Mouse (Mus musculus): ENCODE results near the gene Brpf3. TPM values are rescaled to one million over a fixed set of nuclear protein-coding genes. Genes with fewer than 3 reads are reported as not detected.

Gene Brpf3
- polyA plus RNA-seq, 1 experiment from 2014 or later: 8.2 TPM

GRCm38 (mm10) chr17:28869412-28870110 lies 68.7 kb downstream of the Brpf3 start:
- no peaks in the 10 kb centered on the region for H3K36me3 ChIP-seq (ENCODE audit: control insufficient read depth, insufficient read depth, low read length)
- H3K4me2 ChIP-seq (ENCODE audit: low read length): no peak overlapping the region
- DNase-seq (peak; percentile 90), ATAC-seq (ENCODE audit: low FRiP score, low TSS enrichment) (peak; percentile 92)
- H3K9ac ChIP-seq (replicated peaks; ENCODE audit: low read length): no peak overlapping the region
- H3K4me1 ChIP-seq (ENCODE audit: control insufficient read depth, insufficient read depth, low read length): peaks cover 18% of the 10 kb centered on the region; the same call in 1 of the 2 replicates
- H3K27ac ChIP-seq (replicated peaks; ENCODE audit: low read depth, low read length): peak overlapping the region; percentile 91
- H3K9me3 ChIP-seq (ENCODE audit: control insufficient read depth, low read length): no peaks in the 10 kb centered on the region
- 46% methylated on average over 9 of the region's 9 CpGs for WGBS
- no peaks in the 10 kb centered on the region for H3K27me3 ChIP-seq (ENCODE audit: control insufficient read depth, insufficient read depth, low read length)
- H3K4me3 ChIP-seq (replicated peaks; ENCODE audit: low read depth, low read length): no peak overlapping the region

DNA sequence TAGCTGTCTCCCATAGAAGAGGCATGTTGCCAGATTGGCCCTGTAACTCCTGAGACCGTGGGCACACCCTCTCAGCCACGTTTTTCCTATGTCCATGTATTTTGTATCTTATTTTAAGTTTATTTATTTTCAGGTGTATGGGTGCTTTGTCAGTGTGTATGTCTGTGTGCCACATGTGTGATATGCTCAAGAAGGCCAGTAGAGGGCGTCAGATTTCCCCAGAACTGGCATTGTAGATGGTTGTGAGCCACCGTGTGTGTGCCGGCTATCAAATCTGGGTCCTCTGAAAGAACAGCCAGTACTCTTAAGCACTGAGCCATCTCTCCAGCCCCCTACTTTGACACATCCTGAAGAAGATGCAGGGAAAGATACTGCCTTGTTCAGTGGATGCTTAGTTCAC lies 69.5 kb downstream of the Brpf3 start:
- no peak for ATAC-seq (ENCODE audit: low FRiP score, low TSS enrichment)
- Histone ChIP-seq H3K36me3 (ENCODE audit: control insufficient read depth, insufficient read depth, low read length) (no peaks in the 10 kb centered on the region), H3K27ac (replicated peaks; ENCODE audit: low read depth, low read length) (peak overlapping the region; percentile 91), H3K9me3 (ENCODE audit: control insufficient read depth, low read length) (no peaks in the 10 kb centered on the region), H3K9ac (replicated peaks; ENCODE audit: low read length) (no peak overlapping the region), H3K4me3 (replicated peaks; ENCODE audit: low read depth, low read length) (no peak overlapping the region), H3K4me2 (ENCODE audit: low read length) (no peak overlapping the region), H3K27me3 (ENCODE audit: control insufficient read depth, insufficient read depth, low read length) (no peaks in the 10 kb centered on the region), H3K4me1 (ENCODE audit: control insufficient read depth, insufficient read depth, low read length) (peaks cover 18% of the 10 kb centered on the region; the same call in 1 of the 2 replicates)
- 71% methylated on average over 5 of the region's 5 CpGs for WGBS
- DNase-seq: no peak

GRCm38 (mm10) chr17:28871831-28872230 lies 70.9 kb downstream of the Brpf3 start:
- no peak for ATAC-seq (ENCODE audit: low FRiP score, low TSS enrichment)

DNA sequence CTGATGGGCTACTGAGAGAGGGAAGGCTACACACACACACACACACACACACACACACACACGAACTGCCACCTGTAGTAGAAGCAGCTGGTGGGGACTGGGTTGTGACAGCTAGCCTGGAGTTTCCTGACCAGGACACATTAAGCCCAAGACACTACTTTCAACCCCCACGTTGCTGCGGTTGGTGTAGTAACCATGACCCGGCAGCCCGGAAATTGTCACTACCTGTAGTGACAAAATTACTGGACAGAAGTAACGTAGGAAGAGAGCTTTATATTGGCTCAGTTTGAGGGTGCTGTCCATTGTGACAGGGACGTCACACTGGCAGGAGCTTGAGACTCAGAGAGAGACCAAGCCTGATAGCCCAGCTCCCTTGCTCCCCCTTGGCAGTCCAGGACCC lies 71.4 kb downstream of the Brpf3 start:
- 89% methylated on average over 7 of the region's 7 CpGs for WGBS
- no peaks in the 10 kb centered on the region for H3K36me3 ChIP-seq (ENCODE audit: control insufficient read depth, insufficient read depth, low read length)
- peaks cover 18% of the 10 kb centered on the region; the same call in 1 of the 2 replicates for H3K4me1 ChIP-seq (ENCODE audit: control insufficient read depth, insufficient read depth, low read length)
- no peak overlapping the region for H3K4me3 ChIP-seq (replicated peaks; ENCODE audit: low read depth, low read length)
- no peaks in the 10 kb centered on the region for H3K27me3 ChIP-seq (ENCODE audit: control insufficient read depth, insufficient read depth, low read length)
- H3K27ac ChIP-seq (replicated peaks; ENCODE audit: low read depth, low read length): no peak overlapping the region
- H3K9ac ChIP-seq (replicated peaks; ENCODE audit: low read length): no peak overlapping the region
- H3K4me2 ChIP-seq (ENCODE audit: low read length): no peak overlapping the region
- ATAC-seq (ENCODE audit: low FRiP score, low TSS enrichment) (no peak), DNase-seq (no peak)
- no peaks in the 10 kb centered on the region for H3K9me3 ChIP-seq (ENCODE audit: control insufficient read depth, low read length)

More at GRCm38 (mm10) chr17:28871831-28872230, 70.9 kb downstream of the Brpf3 start:
- Histone ChIP-seq H3K4me3 (replicated peaks; ENCODE audit: low read depth, low read length) (no peak overlapping the region), H3K4me1 (ENCODE audit: control insufficient read depth, insufficient read depth, low read length) (peaks cover 18% of the 10 kb centered on the region; the same call in 1 of the 2 replicates), H3K4me2 (ENCODE audit: low read length) (no peak overlapping the region), H3K36me3 (ENCODE audit: control insufficient read depth, insufficient read depth, low read length) (no peaks in the 10 kb centered on the region), H3K9me3 (ENCODE audit: control insufficient read depth, low read length) (no peaks in the 10 kb centered on the region), H3K9ac (replicated peaks; ENCODE audit: low read length) (no peak overlapping the region), H3K27me3 (ENCODE audit: control insufficient read depth, insufficient read depth, low read length) (no peaks in the 10 kb centered on the region), H3K27ac (replicated peaks; ENCODE audit: low read depth, low read length) (no peak overlapping the region)
- WGBS: 80% methylated on average over 11 of the region's 11 CpGs
- DNase-seq: no peak

DNA sequence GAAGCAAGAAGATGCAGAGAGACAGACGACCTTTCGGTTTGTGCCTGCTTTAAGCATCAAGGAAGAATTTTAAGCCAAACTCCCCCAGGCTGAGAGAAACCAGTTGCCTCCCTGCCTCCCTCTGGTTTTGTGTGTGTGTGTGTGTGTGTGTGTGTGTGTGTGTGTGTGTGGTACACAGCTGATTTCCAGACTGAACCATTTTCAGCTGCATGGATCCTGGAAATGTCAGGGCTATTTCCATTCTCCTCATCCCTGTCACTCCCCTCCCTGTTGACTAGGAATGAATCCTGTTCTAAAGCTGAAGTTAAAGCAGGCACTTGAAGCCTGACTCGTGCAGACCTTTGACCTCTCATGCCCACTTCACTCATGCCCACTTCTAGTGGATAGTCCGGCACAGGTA lies 73.3 kb downstream of the Brpf3 start:
- Histone ChIP-seq H3K9ac (replicated peaks; ENCODE audit: low read length) (no peak overlapping the region), H3K4me2 (ENCODE audit: low read length) (no peak overlapping the region), H3K27ac (replicated peaks; ENCODE audit: low read depth, low read length) (no peak overlapping the region), H3K4me3 (replicated peaks; ENCODE audit: low read depth, low read length) (no peak overlapping the region), H3K4me1 (ENCODE audit: control insufficient read depth, insufficient read depth, low read length) (peaks cover 10% of the 10 kb centered on the region; the same call in 1 of the 2 replicates), H3K36me3 (ENCODE audit: control insufficient read depth, insufficient read depth, low read length) (no peaks in the 10 kb centered on the region), H3K27me3 (ENCODE audit: control insufficient read depth, insufficient read depth, low read length) (no peaks in the 10 kb centered on the region), H3K9me3 (ENCODE audit: control insufficient read depth, low read length) (no peaks in the 10 kb centered on the region)
- WGBS: 88% methylated on average over 4 of the region's 4 CpGs
- no peak for DNase-seq
- ATAC-seq (ENCODE audit: low FRiP score, low TSS enrichment): no peak

GRCm38 (mm10) chr17:28874825-28875224 lies 73.9 kb downstream of the Brpf3 start:
- 77% methylated on average over 7 of the region's 7 CpGs for WGBS

DNA sequence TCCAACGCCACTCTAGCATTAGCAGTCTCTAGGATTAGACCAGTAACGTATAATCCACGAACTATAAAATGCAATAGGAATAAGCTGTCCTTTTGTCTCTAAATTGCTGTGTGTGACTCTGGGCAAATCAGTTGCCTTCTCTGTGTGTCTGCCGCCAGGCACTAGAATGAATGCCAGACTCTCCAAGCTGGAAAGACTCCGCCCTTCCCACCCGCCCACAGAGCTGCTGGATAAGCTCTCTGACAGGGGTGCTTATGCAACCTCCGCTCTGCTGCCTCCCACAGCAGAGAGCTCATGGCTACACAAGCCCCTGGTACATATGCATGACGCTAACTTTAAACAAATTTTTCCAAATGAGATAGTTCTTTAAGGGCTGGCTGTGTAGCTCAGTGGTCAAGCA lies 74.4 kb downstream of the Brpf3 start:
- Histone ChIP-seq H3K4me1 (ENCODE audit: control insufficient read depth, insufficient read depth, low read length) (0 out of 2 replicates have a peak, but pooled peaks cover under 1% of the 10 kb centered on the region), H3K9ac (replicated peaks; ENCODE audit: low read length) (no peak overlapping the region), H3K4me2 (ENCODE audit: low read length) (no peak overlapping the region), H3K27me3 (ENCODE audit: control insufficient read depth, insufficient read depth, low read length) (no peaks in the 10 kb centered on the region), H3K36me3 (ENCODE audit: control insufficient read depth, insufficient read depth, low read length) (no peaks in the 10 kb centered on the region), H3K4me3 (replicated peaks; ENCODE audit: low read depth, low read length) (no peak overlapping the region), H3K9me3 (ENCODE audit: control insufficient read depth, low read length) (no peaks in the 10 kb centered on the region), H3K27ac (replicated peaks; ENCODE audit: low read depth, low read length) (no peak overlapping the region)
- ATAC-seq (ENCODE audit: low FRiP score, low TSS enrichment) (no peak), DNase-seq (peak; percentile 60)
- WGBS: 33% methylated on average over 8 of the region's 8 CpGs

More at GRCm38 (mm10) chr17:28874825-28875224, 73.9 kb downstream of the Brpf3 start:
- H3K4me3 ChIP-seq (replicated peaks; ENCODE audit: low read depth, low read length): no peak overlapping the region
- peaks cover 5% of the 10 kb centered on the region; the same call in 1 of the 2 replicates for H3K4me1 ChIP-seq (ENCODE audit: control insufficient read depth, insufficient read depth, low read length)
- no peak overlapping the region for H3K4me2 ChIP-seq (ENCODE audit: low read length)
- H3K27me3 ChIP-seq (ENCODE audit: control insufficient read depth, insufficient read depth, low read length): no peaks in the 10 kb centered on the region
- no peak for DNase-seq
- H3K36me3 ChIP-seq (ENCODE audit: control insufficient read depth, insufficient read depth, low read length): no peaks in the 10 kb centered on the region
- H3K27ac ChIP-seq (replicated peaks; ENCODE audit: low read depth, low read length): no peak overlapping the region
- no peak overlapping the region for H3K9ac ChIP-seq (replicated peaks; ENCODE audit: low read length)
- no peak for ATAC-seq (ENCODE audit: low FRiP score, low TSS enrichment)
- H3K9me3 ChIP-seq (ENCODE audit: control insufficient read depth, low read length): no peaks in the 10 kb centered on the region

- H3K4me1 ChIP-seq (ENCODE audit: control insufficient read depth, insufficient read depth, low read length): no peaks in the 10 kb centered on the region
- 64% methylated on average over 5 of the region's 5 CpGs for WGBS
- DNase-seq (no peak), ATAC-seq (ENCODE audit: low FRiP score, low TSS enrichment) (no peak)
- no peaks in the 10 kb centered on the region for H3K9me3 ChIP-seq (ENCODE audit: control insufficient read depth, low read length)
- no peak overlapping the region for H3K4me2 ChIP-seq (ENCODE audit: low read length)
- no peak overlapping the region for H3K27ac ChIP-seq (replicated peaks; ENCODE audit: low read depth, low read length)
- H3K4me3 ChIP-seq (replicated peaks; ENCODE audit: low read depth, low read length): no peak overlapping the region
- H3K9ac ChIP-seq (replicated peaks; ENCODE audit: low read length): no peak overlapping the region
- H3K36me3 ChIP-seq (ENCODE audit: control insufficient read depth, insufficient read depth, low read length): no peaks in the 10 kb centered on the region
- no peaks in the 10 kb centered on the region for H3K27me3 ChIP-seq (ENCODE audit: control insufficient read depth, insufficient read depth, low read length)
These were observed 75.4 kb downstream of the Brpf3 start for GRCm38 (mm10) chr17:28876331-28876730.

DNA sequence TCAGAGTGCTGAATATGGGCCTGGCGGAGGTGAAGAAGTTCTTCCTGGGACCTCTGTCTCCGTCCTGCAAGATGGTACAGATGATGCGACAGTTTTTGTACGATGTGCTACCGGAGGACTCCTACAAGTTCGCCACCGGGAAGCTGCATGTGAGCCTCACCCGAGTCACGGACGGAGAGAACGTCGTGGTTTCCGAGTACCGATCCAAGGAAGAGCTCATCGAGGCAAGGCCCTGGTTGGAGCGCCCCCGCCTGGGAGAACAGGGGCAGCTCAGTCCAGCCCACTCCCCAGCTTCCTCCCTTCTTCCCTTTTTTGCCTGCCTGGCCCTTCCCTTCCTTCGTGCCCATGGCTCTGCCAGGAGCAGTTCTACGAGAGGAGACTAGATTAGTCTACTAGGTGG lies 75.9 kb downstream of the Brpf3 start:
- H3K9me3 ChIP-seq (ENCODE audit: control insufficient read depth, low read length): no peaks in the 10 kb centered on the region
- H3K9ac ChIP-seq (replicated peaks; ENCODE audit: low read length): no peak overlapping the region
- no peaks in the 10 kb centered on the region for H3K27me3 ChIP-seq (ENCODE audit: control insufficient read depth, insufficient read depth, low read length)
- H3K36me3 ChIP-seq (ENCODE audit: control insufficient read depth, insufficient read depth, low read length): no peaks in the 10 kb centered on the region
- ATAC-seq (ENCODE audit: low FRiP score, low TSS enrichment) (no peak), DNase-seq (peak; percentile 59)
- no peaks in the 10 kb centered on the region for H3K4me1 ChIP-seq (ENCODE audit: control insufficient read depth, insufficient read depth, low read length)
- H3K4me3 ChIP-seq (replicated peaks; ENCODE audit: low read depth, low read length): no peak overlapping the region
- no peak overlapping the region for H3K4me2 ChIP-seq (ENCODE audit: low read length)
- no peak overlapping the region for H3K27ac ChIP-seq (replicated peaks; ENCODE audit: low read depth, low read length)
- WGBS: 12% methylated on average over 19 of the region's 19 CpGs

Measured in midbrain, embryonic 14.5 days (tissue).